Mouse (Mus musculus): ENCODE measurements around the gene Slc31a1. TPM values are rescaled to one million over a fixed set of nuclear protein-coding genes. Genes with fewer than 3 reads are reported as not detected.

The Slc31a1 gene
- polyA plus RNA-seq, 1 experiment from 2014 or later: 48.6 TPM

GRCm38 (mm10) chr4:62398956-62399355 lies 38.4 kb downstream of the Slc31a1 start:
- Histone ChIP-seq H3K9ac (ENCODE audit: low read depth, low read length) (no peak overlapping the region), H3K4me3 (ENCODE audit: low read depth, low read length) (no peak overlapping the region), H3K27me3 (replicated peaks; ENCODE audit: control insufficient read depth, insufficient read depth, low read length) (no peaks in the 10 kb centered on the region), H3K9me3 (ENCODE audit: control insufficient read depth, low read length) (no peaks in the 10 kb centered on the region), H3K27ac (ENCODE audit: low read depth, low read length) (no peak overlapping the region), H3K4me1 (replicated peaks; ENCODE audit: control insufficient read depth, insufficient read depth, low read length) (no peaks in the 10 kb centered on the region), H3K4me2 (no peak overlapping the region), H3K36me3 (ENCODE audit: control insufficient read depth, insufficient read depth, low read length) (peaks cover 44% of the 10 kb centered on the region)
- DNase-seq (ENCODE audit: low spot score) (no peak), ATAC-seq (replicated peaks; ENCODE audit: low FRiP score) (no peak)
- WGBS: 84% methylated on average over 3 of the region's 3 CpGs

GRCm38 (mm10) chr4:62406133-62406532 lies 45.6 kb downstream of the Slc31a1 start:
- no peak overlapping the region for H3K4me2 ChIP-seq

GRCm38 (mm10) chr4:62407730-62408582 lies 47.4 kb downstream of the Slc31a1 start:
- peak; percentile 66 for DNase-seq (ENCODE audit: low spot score)
- H3K27ac ChIP-seq (ENCODE audit: low read depth, low read length): peak overlapping the region; percentile 88
- H3K27me3 ChIP-seq (replicated peaks; ENCODE audit: control insufficient read depth, insufficient read depth, low read length): no peaks in the 10 kb centered on the region
- no peaks in the 10 kb centered on the region for H3K9me3 ChIP-seq (ENCODE audit: control insufficient read depth, low read length)
- peaks cover 17% of the 10 kb centered on the region for H3K4me1 ChIP-seq (replicated peaks; ENCODE audit: control insufficient read depth, insufficient read depth, low read length)
- H3K4me3 ChIP-seq (ENCODE audit: low read depth, low read length): peak overlapping the region; percentile 79
- ATAC-seq (replicated peaks; ENCODE audit: low FRiP score): peak; percentile 56
- peak overlapping the region; percentile 84 for H3K9ac ChIP-seq (ENCODE audit: low read depth, low read length)
- H3K36me3 ChIP-seq (ENCODE audit: control insufficient read depth, insufficient read depth, low read length): peaks cover 11% of the 10 kb centered on the region; the same call in 1 of the 2 replicates
- under 1% methylated on average over 35 of the region's 35 CpGs for WGBS
- peak overlapping the region; percentile 65 for H3K4me2 ChIP-seq

More at GRCm38 (mm10) chr4:62406133-62406532, 45.6 kb downstream of the Slc31a1 start:
- ATAC-seq (replicated peaks; ENCODE audit: low FRiP score): no peak
- H3K4me1 ChIP-seq (replicated peaks; ENCODE audit: control insufficient read depth, insufficient read depth, low read length): peaks cover 17% of the 10 kb centered on the region
- H3K9ac ChIP-seq (ENCODE audit: low read depth, low read length): 0 out of 2 replicates have a peak overlapping the region, but pooled peaks have one; percentile 20
- H3K9me3 ChIP-seq (ENCODE audit: control insufficient read depth, low read length): no peaks in the 10 kb centered on the region
- no peaks in the 10 kb centered on the region for H3K27me3 ChIP-seq (replicated peaks; ENCODE audit: control insufficient read depth, insufficient read depth, low read length)
- H3K27ac ChIP-seq (ENCODE audit: low read depth, low read length): no peak overlapping the region
- H3K4me3 ChIP-seq (ENCODE audit: low read depth, low read length): no peak overlapping the region
- no peak for DNase-seq (ENCODE audit: low spot score)
- H3K36me3 ChIP-seq (ENCODE audit: control insufficient read depth, insufficient read depth, low read length): peaks cover 15% of the 10 kb centered on the region; the same call in 1 of the 2 replicates
- 85% methylated on average over 4 of the region's 4 CpGs for WGBS

GRCm38 (mm10) chr4:62408601-62409282 lies 48.2 kb downstream of the Slc31a1 start, which contains the start of the genes Cdc26 and Prpf4:
TSS of gene Cdc26 (minus strand) at chr4:62408642.
TSS of gene Prpf4 (plus strand) at chr4:62408797.
- H3K36me3 ChIP-seq (ENCODE audit: control insufficient read depth, insufficient read depth, low read length): peaks cover 19% of the 10 kb centered on the region
- under 1% methylated on average over 39 of the region's 39 CpGs for WGBS

GRCm38 (mm10) chr4:62409615-62410014 lies 49.1 kb downstream of the Slc31a1 start:
- Histone ChIP-seq H3K36me3 (ENCODE audit: control insufficient read depth, insufficient read depth, low read length) (peaks cover 24% of the 10 kb centered on the region), H3K27ac (ENCODE audit: low read depth, low read length) (peak overlapping the region; percentile 82; the same call in 1 of the 2 replicates), H3K9me3 (ENCODE audit: control insufficient read depth, low read length) (no peaks in the 10 kb centered on the region), H3K27me3 (replicated peaks; ENCODE audit: control insufficient read depth, insufficient read depth, low read length) (no peaks in the 10 kb centered on the region), H3K4me3 (ENCODE audit: low read depth, low read length) (peak overlapping the region; percentile 79), H3K4me1 (replicated peaks; ENCODE audit: control insufficient read depth, insufficient read depth, low read length) (peaks cover 17% of the 10 kb centered on the region), H3K9ac (ENCODE audit: low read depth, low read length) (peak overlapping the region; percentile 84), H3K4me2 (peak overlapping the region; percentile 74)
- DNase-seq (ENCODE audit: low spot score) (no peak), ATAC-seq (replicated peaks; ENCODE audit: low FRiP score) (no peak)
- WGBS: 33% methylated on average over 6 of the region's 6 CpGs

More at GRCm38 (mm10) chr4:62408601-62409282, 48.2 kb downstream of the Slc31a1 start, which contains the start of the genes Cdc26 and Prpf4:
- H3K9ac ChIP-seq (ENCODE audit: low read depth, low read length): peak within 1 kb of the TSS; percentile 84
- H3K4me2 ChIP-seq: peak within 1 kb of the TSS; percentile 74
- H3K27me3 ChIP-seq (replicated peaks; ENCODE audit: control insufficient read depth, insufficient read depth, low read length): no peaks in the 10 kb centered on the region
- peak; percentile 89 for DNase-seq (ENCODE audit: low spot score)
- H3K4me3 ChIP-seq (ENCODE audit: low read depth, low read length): peak within 1 kb of the TSS; percentile 79
- H3K4me1 ChIP-seq (replicated peaks; ENCODE audit: control insufficient read depth, insufficient read depth, low read length): peaks cover 17% of the 10 kb centered on the region
- H3K9me3 ChIP-seq (ENCODE audit: control insufficient read depth, low read length): no peaks in the 10 kb centered on the region
- ATAC-seq (replicated peaks; ENCODE audit: low FRiP score): peak; percentile 98
- H3K27ac ChIP-seq (ENCODE audit: low read depth, low read length): peak within 1 kb of the TSS; percentile 88

- WGBS: 80% methylated on average over 2 of the region's 2 CpGs
- H3K27me3 ChIP-seq (replicated peaks; ENCODE audit: control insufficient read depth, insufficient read depth, low read length): no peaks in the 10 kb centered on the region
- DNase-seq (ENCODE audit: low spot score): no peak
- H3K4me2 ChIP-seq: peak overlapping the region; percentile 74
- no peaks in the 10 kb centered on the region for H3K9me3 ChIP-seq (ENCODE audit: control insufficient read depth, low read length)
- ATAC-seq (replicated peaks; ENCODE audit: low FRiP score): no peak
- no peak overlapping the region for H3K9ac ChIP-seq (ENCODE audit: low read depth, low read length)
- H3K4me3 ChIP-seq (ENCODE audit: low read depth, low read length): peak overlapping the region; percentile 79
- no peak overlapping the region for H3K27ac ChIP-seq (ENCODE audit: low read depth, low read length)
- peaks cover 29% of the 10 kb centered on the region for H3K36me3 ChIP-seq (ENCODE audit: control insufficient read depth, insufficient read depth, low read length)
- H3K4me1 ChIP-seq (replicated peaks; ENCODE audit: control insufficient read depth, insufficient read depth, low read length): peaks cover 17% of the 10 kb centered on the region
Measured at GRCm38 (mm10) chr4:62410325-62410724, 49.8 kb downstream of the Slc31a1 start.

GRCm38 (mm10) chr4:62411606-62412005 lies 51.1 kb downstream of the Slc31a1 start:
- no peak overlapping the region for H3K4me3 ChIP-seq (ENCODE audit: low read depth, low read length)
- DNase-seq (ENCODE audit: low spot score): no peak
- H3K27ac ChIP-seq (ENCODE audit: low read depth, low read length): no peak overlapping the region
- ATAC-seq (replicated peaks; ENCODE audit: low FRiP score): no peak
- WGBS: 80% methylated on average over 10 of the region's 10 CpGs
- H3K4me1 ChIP-seq (replicated peaks; ENCODE audit: control insufficient read depth, insufficient read depth, low read length): peaks cover 12% of the 10 kb centered on the region
- no peaks in the 10 kb centered on the region for H3K9me3 ChIP-seq (ENCODE audit: control insufficient read depth, low read length)
- no peak overlapping the region for H3K9ac ChIP-seq (ENCODE audit: low read depth, low read length)
- H3K27me3 ChIP-seq (replicated peaks; ENCODE audit: control insufficient read depth, insufficient read depth, low read length): no peaks in the 10 kb centered on the region
- peaks cover 41% of the 10 kb centered on the region for H3K36me3 ChIP-seq (ENCODE audit: control insufficient read depth, insufficient read depth, low read length)
- H3K4me2 ChIP-seq: no peak overlapping the region

GRCm38 (mm10) chr4:62418448-62418847 lies 57.9 kb downstream of the Slc31a1 start:
- H3K9ac ChIP-seq (ENCODE audit: low read depth, low read length): no peak overlapping the region
- H3K4me2 ChIP-seq: no peak overlapping the region
- ATAC-seq (replicated peaks; ENCODE audit: low FRiP score): no peak
- H3K27ac ChIP-seq (ENCODE audit: low read depth, low read length): no peak overlapping the region
- DNase-seq (ENCODE audit: low spot score): no peak
- H3K4me1 ChIP-seq (replicated peaks; ENCODE audit: control insufficient read depth, insufficient read depth, low read length): no peaks in the 10 kb centered on the region
- H3K4me3 ChIP-seq (ENCODE audit: low read depth, low read length): no peak overlapping the region
- H3K36me3 ChIP-seq (ENCODE audit: control insufficient read depth, insufficient read depth, low read length): peaks cover 76% of the 10 kb centered on the region
- no peaks in the 10 kb centered on the region for H3K27me3 ChIP-seq (replicated peaks; ENCODE audit: control insufficient read depth, insufficient read depth, low read length)
- 87% methylated on average over 8 of the region's 8 CpGs for WGBS
- H3K9me3 ChIP-seq (ENCODE audit: control insufficient read depth, low read length): no peaks in the 10 kb centered on the region
